Mouse (Mus musculus) E14TG2a.4 (cell line): ENCODE measurements at regions not wholly inside any gene's neighbourhood (a gene's known extent, or its start where the extent isn't known, plus 50 kb on each side); places are given as distances from the start of the nearest gene placed in this dataset.

ENCODE experiments used
- CTCF ChIP-seq: conservative IDR thresholded peaks from 2 replicates; pipeline ENCODE4 v1.5.1; 2014; ENCODE audit warnings: low read length
- NANOG ChIP-seq: IDR thresholded peaks from 2 replicates; pipeline ENCODE4 v1.6.1; 2014; ENCODE audit warnings: borderline replicate concordance, low read length, mixed read lengths
- POU5F1 ChIP-seq: IDR thresholded peaks from 2 replicates; pipeline ENCODE4 v1.6.1; 2014; ENCODE audit warnings: low read length, borderline replicate concordance

DNA sequence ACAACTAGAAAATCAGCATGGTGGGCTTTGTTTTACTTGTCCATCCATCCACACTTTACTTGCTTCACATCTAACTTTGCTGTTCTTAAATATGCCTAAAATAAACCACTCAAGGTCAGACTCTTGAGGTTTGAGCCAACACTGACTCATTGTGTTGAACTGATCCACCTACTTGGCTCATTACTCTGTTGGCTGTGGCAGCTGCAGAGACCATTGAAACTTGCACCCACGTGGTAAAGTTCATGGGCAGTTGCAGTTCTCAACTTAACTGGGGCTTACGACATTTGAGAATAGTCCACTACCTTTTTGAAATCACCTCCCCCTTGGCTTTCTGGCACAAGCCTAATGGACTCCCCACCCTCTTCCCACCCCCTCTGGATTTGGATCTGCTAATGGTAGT is 395.3 kb upstream of the Cdh5 start:
- TF ChIP-seq CTCF (no peak), POU5F1 (no peak), NANOG (no peak)
